Mouse (Mus musculus) layer of hippocampus, adult 11-12 months (tissue): ENCODE results near the gene Afp.

Experiments
- DNase-seq: peaks from one replicate; pipeline ENCODE4 v3.0.0; 2022; ENCODE audit warnings: low spot score

Afp gene

GRCm38 (mm10) chr5:90490518-90490917 is at the start of gene Afp:
TSS of gene Afp (plus strand) at chr5:90490737.
- no peak for DNase-seq

GRCm38 (mm10) chr5:90447577-90447976 is 43.0 kb upstream of the Afp start:
- no peak for DNase-seq

DNA sequence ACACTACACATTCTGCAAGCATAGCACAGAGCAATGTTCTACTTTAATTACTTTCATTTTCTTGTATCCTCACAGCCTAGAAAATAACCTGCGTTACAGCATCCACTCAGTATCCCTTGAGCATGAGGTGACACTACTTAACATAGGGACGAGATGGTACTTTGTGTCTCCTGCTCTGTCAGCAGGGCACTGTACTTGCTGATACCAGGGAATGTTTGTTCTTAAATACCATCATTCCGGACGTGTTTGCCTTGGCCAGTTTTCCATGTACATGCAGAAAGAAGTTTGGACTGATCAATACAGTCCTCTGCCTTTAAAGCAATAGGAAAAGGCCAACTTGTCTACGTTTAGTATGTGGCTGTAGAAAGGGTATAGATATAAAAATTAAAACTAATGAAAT is 40.6 kb upstream of the Afp start:
- DNase-seq: no peak

GRCm38 (mm10) chr5:90452711-90453110 is 37.8 kb upstream of the Afp start:
- no peak for DNase-seq

DNA sequence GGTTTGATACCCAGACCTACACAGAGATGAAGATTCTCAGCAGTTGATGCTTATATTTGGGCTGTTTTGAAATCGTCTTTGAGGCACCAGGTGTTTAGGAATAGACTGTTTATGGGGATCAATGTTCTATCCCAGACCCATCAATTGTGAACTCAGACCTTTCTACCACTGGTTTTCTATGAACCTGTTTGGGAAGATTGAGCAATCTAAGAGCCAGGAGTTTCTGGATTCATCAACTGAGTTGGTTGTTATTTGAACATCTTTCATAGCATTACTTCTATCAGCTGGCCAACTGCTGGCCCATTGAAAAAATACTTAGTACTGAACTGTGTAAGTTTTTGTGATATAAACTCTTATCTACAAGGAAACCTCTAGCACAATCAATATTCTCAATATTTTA is 33.3 kb upstream of the Afp start:
- no peak for DNase-seq

- DNase-seq: no peak
These were observed 31.8 kb upstream of the Afp start for GRCm38 (mm10) chr5:90458727-90459126.

GRCm38 (mm10) chr5:90460619-90461018 is 29.9 kb upstream of the Afp start, which contains the start of gene Alb:
TSS of gene Alb (plus strand) at chr5:90460897.
- DNase-seq: no peak

GRCm38 (mm10) chr5:90466806-90467205 is 23.7 kb upstream of the Afp start:
- no peak for DNase-seq

DNA sequence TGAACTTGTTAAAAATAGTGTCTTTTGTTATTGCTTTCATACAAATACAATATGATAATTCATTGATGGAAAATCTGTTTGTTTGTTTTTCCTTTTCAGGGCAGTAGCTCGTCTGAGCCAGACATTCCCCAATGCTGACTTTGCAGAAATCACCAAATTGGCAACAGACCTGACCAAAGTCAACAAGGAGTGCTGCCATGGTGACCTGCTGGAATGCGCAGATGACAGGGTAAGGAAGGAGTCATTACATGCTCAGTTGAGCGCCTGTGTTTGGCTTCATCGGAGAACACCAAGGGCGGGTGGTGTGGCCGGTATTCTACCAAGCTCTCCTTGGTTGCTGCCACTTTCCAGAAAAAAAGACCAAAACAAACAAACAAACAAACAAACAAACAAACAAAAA is 23.3 kb upstream of the Afp start:
- no peak for DNase-seq

DNA sequence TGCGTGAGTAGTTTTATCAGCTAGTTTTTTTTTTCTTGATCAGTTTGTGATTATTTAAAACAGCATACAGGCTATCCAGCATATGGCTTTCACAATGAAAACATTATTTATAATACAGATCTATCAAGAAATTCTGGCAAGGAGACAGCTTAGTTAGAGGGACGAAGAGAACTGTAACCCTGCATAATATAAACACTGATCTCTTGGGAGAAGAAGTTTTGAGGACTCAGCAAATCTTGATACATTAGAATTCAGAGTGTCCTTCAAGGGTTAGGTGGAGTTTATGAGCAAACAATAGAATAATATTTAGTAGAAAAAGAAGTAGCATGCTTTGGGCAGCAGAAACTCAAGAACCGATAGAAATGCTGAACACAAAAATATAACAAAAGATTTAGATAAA is 19.7 kb upstream of the Afp start:
- DNase-seq: no peak

DNA sequence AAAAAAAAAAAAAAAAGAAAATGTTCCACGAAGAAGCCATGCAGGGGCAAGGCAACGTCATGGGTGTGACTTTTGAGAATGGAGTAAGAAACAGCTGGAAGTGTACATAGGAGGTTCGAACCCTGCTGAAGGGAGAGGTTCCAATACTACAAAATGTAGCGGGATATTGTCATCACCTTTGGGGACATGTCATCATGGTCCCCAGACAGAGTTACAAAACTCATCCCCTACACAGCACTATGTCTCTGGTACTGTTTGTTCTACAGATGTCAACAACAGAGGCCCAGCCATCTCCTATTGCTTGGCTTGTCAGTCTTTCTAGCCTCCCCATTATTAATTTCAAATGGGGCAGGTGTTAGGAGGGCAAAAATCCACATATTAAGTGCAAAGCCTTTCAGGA is 16.6 kb upstream of the Afp start:
- no peak for DNase-seq

DNA sequence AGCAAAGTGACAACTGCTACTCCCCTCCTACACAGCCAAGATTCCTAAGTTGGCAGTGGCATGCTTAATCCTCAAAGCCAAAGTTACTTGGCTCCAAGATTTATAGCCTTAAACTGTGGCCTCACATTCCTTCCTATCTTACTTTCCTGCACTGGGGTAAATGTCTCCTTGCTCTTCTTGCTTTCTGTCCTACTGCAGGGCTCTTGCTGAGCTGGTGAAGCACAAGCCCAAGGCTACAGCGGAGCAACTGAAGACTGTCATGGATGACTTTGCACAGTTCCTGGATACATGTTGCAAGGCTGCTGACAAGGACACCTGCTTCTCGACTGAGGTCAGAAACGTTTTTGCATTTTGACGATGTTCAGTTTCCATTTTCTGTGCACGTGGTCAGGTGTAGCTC is 16.2 kb upstream of the Afp start:
- no peak for DNase-seq

GRCm38 (mm10) chr5:90476741-90477140 is 13.8 kb upstream of the Afp start:
- no peak for DNase-seq

GRCm38 (mm10) chr5:90477308-90478140 is 13.0 kb upstream of the Afp start:
- DNase-seq: no peak

- DNase-seq: no peak
These were observed 11.7 kb upstream of the Afp start for GRCm38 (mm10) chr5:90478886-90479285.

DNA sequence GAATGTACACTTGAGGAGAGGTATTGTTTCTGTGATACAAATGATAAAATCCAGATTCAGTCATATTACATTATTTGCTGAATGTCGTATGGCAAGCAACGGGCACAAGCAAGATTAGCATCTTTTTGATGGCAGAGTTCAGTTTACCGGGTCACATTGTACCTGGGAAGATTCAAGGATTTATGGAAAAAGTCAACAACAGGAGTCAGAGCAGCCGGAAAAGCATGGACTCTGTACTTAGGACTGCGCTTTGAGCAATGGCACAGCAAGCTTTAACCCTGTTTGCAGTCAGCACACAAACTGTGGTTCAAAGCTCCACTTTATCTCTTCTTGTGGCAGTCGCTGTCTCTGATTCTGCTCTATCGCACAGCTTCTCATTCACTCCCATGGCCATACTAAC is 4.9 kb upstream of the Afp start:
- no peak for DNase-seq

DNA sequence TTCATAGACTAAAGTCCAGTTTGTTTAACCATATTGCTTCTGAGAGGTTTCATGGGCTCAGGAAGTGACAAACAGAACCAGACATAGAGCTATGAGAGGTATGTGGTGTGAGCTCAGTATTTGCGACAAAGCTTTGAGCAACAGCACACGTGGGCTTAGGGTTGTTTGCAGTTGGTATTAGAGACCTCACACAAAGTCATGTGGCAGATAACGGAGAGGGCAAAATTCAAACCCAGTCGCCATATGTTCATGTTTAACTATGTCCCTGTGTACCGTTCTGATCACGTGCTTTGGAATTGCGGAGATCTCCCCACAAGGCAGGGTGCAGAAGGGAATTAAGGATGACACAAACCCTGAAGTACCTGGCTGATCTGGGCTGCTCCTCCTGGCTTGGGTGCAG is 2.2 kb upstream of the Afp start:
- no peak for DNase-seq

DNA sequence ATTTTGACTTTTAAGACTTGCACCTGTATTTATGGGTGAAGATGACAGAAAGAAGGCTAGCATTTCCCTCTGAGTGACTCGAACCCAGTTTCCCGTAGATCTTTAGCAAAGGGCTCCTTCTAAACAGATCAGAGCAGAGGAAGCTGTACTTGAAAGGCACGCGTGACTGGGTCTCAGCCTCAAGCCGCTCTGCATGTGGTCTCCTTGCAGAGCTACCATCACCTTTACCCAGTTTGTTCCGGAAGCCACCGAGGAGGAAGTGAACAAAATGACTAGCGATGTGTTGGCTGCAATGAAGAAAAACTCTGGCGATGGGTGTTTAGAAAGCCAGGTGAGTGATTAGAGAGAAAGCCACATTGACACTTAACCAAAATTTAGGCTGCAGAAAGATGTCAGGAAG is 1.9 kb downstream of the Afp start:
- DNase-seq: no peak

DNA sequence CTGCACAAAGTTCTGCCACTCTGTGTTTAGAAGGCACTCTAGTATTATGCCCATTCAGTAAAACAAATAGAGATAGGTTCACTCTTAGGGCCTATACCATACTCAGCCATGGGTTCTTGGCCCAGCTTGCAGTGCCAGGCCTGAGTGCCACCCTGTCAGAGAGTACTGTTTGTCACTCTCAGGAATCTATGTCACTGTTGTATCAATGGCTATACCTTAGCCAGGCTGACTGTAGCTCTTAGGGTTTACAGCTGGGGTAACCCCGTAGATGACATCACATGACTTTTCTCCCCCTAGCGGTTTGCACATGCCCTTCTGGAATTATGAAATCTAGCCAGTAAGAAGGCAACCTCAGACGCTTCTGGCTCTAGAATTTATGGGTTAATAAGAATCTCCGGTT is 3.8 kb downstream of the Afp start:
- DNase-seq: no peak

DNA sequence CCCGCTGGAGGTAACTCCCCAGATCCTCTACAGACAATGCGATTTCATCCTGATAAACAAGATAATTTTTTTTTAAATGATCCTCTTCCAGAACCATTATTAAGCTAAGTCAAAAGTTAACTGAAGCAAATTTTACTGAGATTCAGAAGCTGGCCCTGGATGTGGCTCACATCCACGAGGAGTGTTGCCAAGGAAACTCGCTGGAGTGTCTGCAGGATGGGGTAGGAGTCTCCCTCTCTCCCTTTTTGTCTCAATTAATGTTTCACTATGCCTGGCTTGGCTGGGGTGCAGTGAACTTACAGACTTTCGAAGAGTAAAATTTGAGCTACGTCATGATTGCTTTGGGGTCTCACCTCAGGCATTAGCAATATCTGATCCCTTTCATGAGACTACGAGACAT is 9.0 kb downstream of the Afp start:
- DNase-seq: peak; percentile 6

- DNase-seq: peak; percentile 80
These were observed 10.2 kb downstream of the Afp start for GRCm38 (mm10) chr5:90500714-90501113.

- no peak for DNase-seq
These were observed 11.2 kb downstream of the Afp start for GRCm38 (mm10) chr5:90501752-90502151.

- DNase-seq: no peak
These were observed 14.2 kb downstream of the Afp start for GRCm38 (mm10) chr5:90504742-90505141.

DNA sequence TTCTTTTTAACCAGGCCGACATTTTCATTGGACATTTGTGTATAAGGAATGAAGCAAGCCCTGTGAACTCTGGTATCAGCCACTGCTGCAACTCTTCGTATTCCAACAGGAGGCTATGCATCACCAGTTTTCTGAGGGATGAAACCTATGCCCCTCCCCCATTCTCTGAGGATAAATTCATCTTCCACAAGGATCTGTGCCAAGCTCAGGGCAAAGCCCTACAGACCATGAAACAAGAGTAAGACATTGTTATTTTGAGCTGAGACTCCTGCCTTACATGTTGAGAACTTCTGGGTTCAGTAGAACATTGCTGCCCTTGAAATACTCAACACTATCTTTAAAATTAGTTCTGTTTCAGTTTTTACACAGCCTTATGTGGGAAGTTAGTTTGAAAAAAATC is 16.0 kb downstream of the Afp start:
- DNase-seq: no peak
